Mouse (Mus musculus) kidney, embryonic 14.5 days (tissue): ENCODE data around the gene Nus1. TPM values are rescaled to one million over a fixed set of nuclear protein-coding genes. Genes with fewer than 3 reads are reported as not detected.

Experiments
- ATAC-seq: fragments of 200-750 bp; cut with Nextera tagmentation; 2 replicates; pipeline ENCODE4 v1.8.0; 2017; ENCODE audit warnings: moderate number of reproducible peaks, mild to moderate bottlenecking, moderate TSS enrichment, moderate library complexity; ENCODE audit not compliant: low FRiP score, low TSS enrichment
- H3K27ac ChIP-seq: fragments of 300-500 bp; sonication (generic); 2 replicates; pipeline ENCODE4 v1.5.1; 2014; ENCODE audit warnings: low read depth, mild to moderate bottlenecking, low read length, moderate library complexity, mixed read lengths
- H3K27me3 ChIP-seq: fragments of 300-500 bp; sonication (generic); 2 replicates; pipeline ENCODE4 v1.6.1; 2014; ENCODE audit warnings: mild to moderate bottlenecking, low read length; ENCODE audit not compliant: control insufficient read depth, insufficient read depth
- H3K36me3 ChIP-seq: fragments of 300-500 bp; sonication (generic); 2 replicates; pipeline ENCODE4 v1.6.1; 2014; ENCODE audit warnings: low read length, mixed read lengths; ENCODE audit not compliant: control insufficient read depth, insufficient read depth
- H3K4me1 ChIP-seq: fragments of 300-500 bp; sonication (generic); 2 replicates; pipeline ENCODE4 v1.6.1; 2014; ENCODE audit warnings: low read length, mixed read lengths; ENCODE audit not compliant: control insufficient read depth, insufficient read depth
- H3K4me2 ChIP-seq: fragments of 300-500 bp; sonication (generic); replicated peaks from 2 replicates; pipeline ENCODE4 v1.6.1; 2014; ENCODE audit warnings: low read depth, mild to moderate bottlenecking, low read length
- H3K4me3 ChIP-seq: fragments of 300-500 bp; sonication (generic); 2 replicates; pipeline ENCODE4 v1.5.1; 2014; ENCODE audit warnings: mild to moderate bottlenecking, low read length
- H3K9ac ChIP-seq: fragments of 300-500 bp; sonication (generic); 2 replicates; pipeline ENCODE4 v1.6.1; 2014; ENCODE audit warnings: low read depth, mild to moderate bottlenecking, low read length, moderate library complexity
- H3K9me3 ChIP-seq: fragments of 300-500 bp; sonication (generic); 2 replicates; pipeline ENCODE4 v1.6.1; 2016; ENCODE audit warnings: low read length; ENCODE audit not compliant: control insufficient read depth
- WGBS: fragments of 180-500 bp; shearing (Covaris S2); extraction: QIAGEN DNeasy Blood & Tissue Kit; methylation state at CpG from one replicate; pipeline ENCODE4 v1.1.7; 2014; 5-methylcytosine and 5-hydroxymethylcytosine counted together
- polyA plus RNA-seq: library from polyadenylated mRNA; unstranded; fragments of >200 nt; fragmentation: Nextera tagmentation; extraction: Ambion mirVana; gene quantifications from 2 replicates; pipeline ENCODE4 v1.2.1, GENCODE M21; 2014

The Nus1 gene
- polyA plus RNA-seq, 1 experiment from 2014 or later = 18.5 TPM

DNA sequence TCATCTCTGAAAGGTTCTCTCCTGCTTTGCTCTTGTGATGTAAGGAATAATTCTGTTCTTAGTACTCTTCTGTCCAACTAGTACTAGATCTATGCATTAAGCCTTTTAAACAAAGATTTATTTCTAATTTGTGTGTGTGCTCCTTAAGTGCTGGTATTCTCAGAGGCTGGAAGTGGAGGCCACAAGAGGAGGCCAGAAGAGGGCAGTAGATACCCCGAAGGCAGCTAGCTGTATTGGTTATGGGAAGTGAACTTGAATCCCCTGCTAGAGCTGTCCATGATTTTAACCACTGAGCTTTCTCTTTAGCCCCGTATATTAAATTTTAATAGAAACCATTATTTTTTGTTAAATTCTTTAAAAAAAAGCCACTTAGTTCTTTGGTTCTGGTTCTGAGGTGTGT is 5.8 kb downstream of the Nus1 start:
- no peak for ATAC-seq
- H3K27me3 ChIP-seq = no peaks in the 10 kb centered on the region

GRCm38 (mm10) chr10:52426314-52426980 is 9.1 kb downstream of the Nus1 start:
- Histone ChIP-seq H3K36me3 (peaks cover 11% of the 10 kb centered on the region), H3K9me3 (no peaks in the 10 kb centered on the region), H3K4me3 (no peak overlapping the region), H3K9ac (no peak overlapping the region), H3K27me3 (no peaks in the 10 kb centered on the region), H3K4me2 (no peak overlapping the region), H3K4me1 (no peaks in the 10 kb centered on the region), H3K27ac (no peak overlapping the region)
- 80% methylated on average over 7 of the region's 7 CpGs for WGBS
- ATAC-seq = no peak

More for the DNA sequence above, 5.8 kb downstream of the Nus1 start:
- Histone ChIP-seq H3K9ac (no peak overlapping the region), H3K4me2 (no peak overlapping the region), H3K27ac (no peak overlapping the region), H3K9me3 (no peaks in the 10 kb centered on the region), H3K4me3 (no peak overlapping the region), H3K4me1 (peaks cover 9% of the 10 kb centered on the region), H3K36me3 (no peaks in the 10 kb centered on the region)
- WGBS = 91% methylated on average over 2 of the region's 2 CpGs

- Histone ChIP-seq H3K4me1 (no peaks in the 10 kb centered on the region), H3K27me3 (no peaks in the 10 kb centered on the region), H3K9me3 (no peaks in the 10 kb centered on the region), H3K27ac (no peak overlapping the region), H3K9ac (no peak overlapping the region), H3K36me3 (peaks cover 12% of the 10 kb centered on the region), H3K4me3 (no peak overlapping the region), H3K4me2 (no peak overlapping the region)
- ATAC-seq = no peak
- WGBS = 53% methylated on average over 2 of the region's 2 CpGs
These were observed 10.5 kb downstream of the Nus1 start for GRCm38 (mm10) chr10:52427634-52428415.

DNA sequence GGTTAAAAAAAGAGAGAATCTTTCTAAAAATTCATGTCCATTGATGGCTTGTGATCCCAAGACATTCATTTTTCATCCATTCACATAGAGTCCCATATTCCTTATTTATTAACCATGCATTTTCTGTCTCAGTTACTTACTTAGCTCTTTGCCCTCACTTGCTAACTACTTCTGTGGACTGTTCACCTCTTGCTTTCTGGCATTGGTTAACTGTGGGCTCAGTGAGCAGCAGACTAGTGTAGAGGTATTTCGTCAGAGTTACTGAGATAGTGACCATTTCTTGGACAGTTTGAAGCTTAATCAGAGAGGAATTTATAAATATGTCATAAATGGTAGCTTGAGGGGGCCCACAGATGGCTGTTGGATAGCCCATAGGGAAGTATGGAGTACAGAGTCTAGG is 13.6 kb downstream of the Nus1 start:
- no peak overlapping the region for H3K4me3 ChIP-seq
- H3K27ac ChIP-seq = no peak overlapping the region
- no peaks in the 10 kb centered on the region for H3K4me1 ChIP-seq
- no peak overlapping the region for H3K9ac ChIP-seq
- H3K27me3 ChIP-seq = no peaks in the 10 kb centered on the region
- no peak for ATAC-seq
- H3K4me2 ChIP-seq = no peak overlapping the region
- peaks cover 38% of the 10 kb centered on the region for H3K36me3 ChIP-seq
- WGBS = 87% methylated on average over 1 of the region's 1 CpGs
- no peaks in the 10 kb centered on the region for H3K9me3 ChIP-seq

- ATAC-seq = no peak
- Histone ChIP-seq H3K4me1 (no peaks in the 10 kb centered on the region), H3K36me3 (peaks cover 64% of the 10 kb centered on the region), H3K9ac (no peak overlapping the region), H3K4me3 (no peak overlapping the region), H3K4me2 (no peak overlapping the region), H3K27ac (no peak overlapping the region), H3K27me3 (no peaks in the 10 kb centered on the region), H3K9me3 (no peaks in the 10 kb centered on the region)
- 96% methylated on average over 8 of the region's 8 CpGs for WGBS
These were observed 17.5 kb downstream of the Nus1 start for GRCm38 (mm10) chr10:52434836-52435235.

GRCm38 (mm10) chr10:52460614-52461013 is 43.3 kb downstream of the Nus1 start:
- Histone ChIP-seq H3K4me1 (no peaks in the 10 kb centered on the region), H3K4me3 (no peak overlapping the region), H3K9me3 (no peaks in the 10 kb centered on the region), H3K27ac (no peak overlapping the region), H3K27me3 (no peaks in the 10 kb centered on the region), H3K9ac (no peak overlapping the region), H3K36me3 (no peaks in the 10 kb centered on the region), H3K4me2 (no peak overlapping the region)
- 78% methylated on average over 2 of the region's 2 CpGs for WGBS
- ATAC-seq = no peak

- no peaks in the 10 kb centered on the region for H3K4me1 ChIP-seq
- H3K27ac ChIP-seq = no peak overlapping the region
- ATAC-seq = no peak
- H3K4me2 ChIP-seq = no peak overlapping the region
- no peaks in the 10 kb centered on the region for H3K27me3 ChIP-seq
- WGBS = 58% methylated on average over 7 of the region's 7 CpGs
- no peaks in the 10 kb centered on the region for H3K36me3 ChIP-seq
- H3K9me3 ChIP-seq = no peaks in the 10 kb centered on the region
- no peak overlapping the region for H3K4me3 ChIP-seq
- H3K9ac ChIP-seq = no peak overlapping the region
These were observed 46.8 kb downstream of the Nus1 start for GRCm38 (mm10) chr10:52463941-52464739.

GRCm38 (mm10) chr10:52471520-52471919 is 54.2 kb downstream of the Nus1 start:
- H3K36me3 ChIP-seq = no peaks in the 10 kb centered on the region
- no peak overlapping the region for H3K9ac ChIP-seq
- H3K4me1 ChIP-seq = no peaks in the 10 kb centered on the region
- H3K4me3 ChIP-seq = no peak overlapping the region
- H3K4me2 ChIP-seq = no peak overlapping the region
- no peaks in the 10 kb centered on the region for H3K27me3 ChIP-seq
- no peaks in the 10 kb centered on the region for H3K9me3 ChIP-seq
- no peak for ATAC-seq
- H3K27ac ChIP-seq = no peak overlapping the region
- WGBS = 78% methylated on average over 4 of the region's 4 CpGs
